Mouse (Mus musculus) left cerebral cortex, postnatal 36 days (tissue): ENCODE measurements around the gene Dxo. TPM values are rescaled to one million over a fixed set of nuclear protein-coding genes. Genes with fewer than 3 reads are reported as not detected.
A peak's percentile ranks its signal among the peaks of the same experiment; 100 is the strongest.
"Not testable (repeated sequence)": the region's sequence is repeated elsewhere in the genome, so short reads cannot be mapped to it uniquely, and the experiment has no call there.

Experiments
- DNase-seq, 2 experiments: peaks; one replicate each; pipeline ENCODE4 v3.0.0; 2021 to 2022; ENCODE audit warnings: low spot score in 2 of 2, mixed read lengths in 1 of 2
- intact Hi-C: fragments of 180-260 bp; cut with DNase I; formaldehyde crosslinking; loops from one replicate; pipeline ENCODE4 v1.15.1; 2025
- total RNA-seq, 2 experiments: library from RNA; stranded (reverse); gene quantifications; 2 replicates each; pipeline ENCODE4 v1.2.3; 2021

Dxo gene
- total RNA-seq, 2 experiments from 2014 or later: 39.4 to 45.4 TPM

DNA sequence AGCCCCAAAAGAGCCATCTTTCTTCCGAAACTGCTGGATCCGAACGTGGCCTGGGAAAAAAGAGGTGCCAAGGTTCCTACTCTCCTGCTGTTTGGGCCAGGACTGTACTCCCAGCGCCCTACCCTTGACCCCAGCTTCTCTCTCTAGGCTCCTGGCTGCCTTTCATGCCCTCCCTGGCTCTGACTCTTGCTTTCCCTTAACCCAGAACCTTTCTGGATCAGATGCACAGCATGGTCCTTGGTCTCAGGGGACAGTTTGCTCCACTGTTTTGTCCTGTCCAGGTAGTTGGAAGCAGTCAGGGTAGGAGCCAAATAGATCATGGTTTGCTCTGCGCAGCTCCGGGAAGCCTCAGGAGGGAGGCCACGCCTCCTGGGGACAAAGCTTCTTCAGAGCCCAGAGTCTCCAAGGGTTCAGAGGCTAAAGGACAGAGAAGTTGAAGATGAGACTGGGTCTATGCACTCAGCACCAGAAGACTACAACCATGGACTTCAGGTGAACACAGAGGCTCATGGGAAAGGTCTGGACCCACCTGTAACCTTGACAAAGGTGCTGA is 21.9 kb upstream of the Dxo start:
- no peak for DNase-seq
- intact Hi-C loops: no loop called here

DNA sequence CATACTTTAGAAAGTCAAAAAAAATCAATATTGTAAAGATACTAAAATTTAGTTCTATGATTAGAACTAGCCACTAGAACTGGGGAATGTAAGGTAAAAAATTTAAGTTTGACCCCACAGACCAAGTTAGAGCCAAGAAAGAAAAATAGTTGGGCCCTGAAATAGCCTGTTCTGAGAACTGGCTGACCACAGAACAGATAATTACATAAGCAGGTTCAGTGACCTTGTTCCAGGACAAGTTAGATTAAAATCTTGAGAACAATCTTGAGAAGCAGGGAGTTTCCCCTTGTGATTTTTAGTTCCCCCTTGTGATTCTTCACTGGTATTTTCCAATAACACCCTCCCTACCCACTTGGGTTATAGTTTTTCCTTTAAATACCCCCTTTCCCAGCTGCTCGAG is 6.0 kb upstream of the Dxo start:
- intact Hi-C loops, DNase-seq: not testable (repeated sequence)

DNA sequence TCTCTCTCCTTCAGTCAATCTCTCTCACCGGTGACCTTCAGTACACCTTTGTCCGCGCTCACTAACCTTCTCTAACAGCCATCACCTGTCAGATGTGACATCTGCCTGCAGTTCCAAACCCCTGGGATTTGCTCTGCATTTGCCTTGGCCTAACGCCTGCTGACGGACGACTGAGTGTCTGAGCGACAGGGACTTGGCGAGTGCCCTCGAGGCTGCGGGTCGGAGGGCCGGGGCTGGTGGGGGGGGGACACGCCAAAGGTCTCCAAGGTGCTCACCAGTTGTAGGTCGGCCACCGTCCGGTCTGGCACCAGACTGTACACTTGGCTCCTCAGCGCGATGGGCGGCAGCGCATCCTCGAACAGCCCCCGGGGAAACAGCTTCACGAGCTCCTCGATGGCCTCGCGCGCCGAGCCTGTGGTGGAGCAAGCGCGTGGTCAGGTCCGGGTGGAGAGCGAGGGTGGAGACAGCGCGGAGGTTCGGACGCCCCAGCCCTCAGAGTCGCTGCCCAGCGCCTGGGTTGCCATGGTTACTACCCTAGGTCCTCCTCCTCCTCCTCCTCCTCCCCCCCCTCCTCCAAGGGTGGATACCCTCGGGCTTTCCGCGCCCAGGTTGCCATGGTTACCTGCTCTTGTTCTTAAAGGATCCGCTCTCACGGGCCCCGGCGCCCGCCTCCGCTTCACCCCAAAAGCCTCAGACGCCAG is 514 bp upstream of the Dxo start:
- intact Hi-C loops: loop anchor here (5.0 kb wide), 3 partner anchors 56 to 406 kb away; partner anchors contain the start of gene Ddx39b

DNA sequence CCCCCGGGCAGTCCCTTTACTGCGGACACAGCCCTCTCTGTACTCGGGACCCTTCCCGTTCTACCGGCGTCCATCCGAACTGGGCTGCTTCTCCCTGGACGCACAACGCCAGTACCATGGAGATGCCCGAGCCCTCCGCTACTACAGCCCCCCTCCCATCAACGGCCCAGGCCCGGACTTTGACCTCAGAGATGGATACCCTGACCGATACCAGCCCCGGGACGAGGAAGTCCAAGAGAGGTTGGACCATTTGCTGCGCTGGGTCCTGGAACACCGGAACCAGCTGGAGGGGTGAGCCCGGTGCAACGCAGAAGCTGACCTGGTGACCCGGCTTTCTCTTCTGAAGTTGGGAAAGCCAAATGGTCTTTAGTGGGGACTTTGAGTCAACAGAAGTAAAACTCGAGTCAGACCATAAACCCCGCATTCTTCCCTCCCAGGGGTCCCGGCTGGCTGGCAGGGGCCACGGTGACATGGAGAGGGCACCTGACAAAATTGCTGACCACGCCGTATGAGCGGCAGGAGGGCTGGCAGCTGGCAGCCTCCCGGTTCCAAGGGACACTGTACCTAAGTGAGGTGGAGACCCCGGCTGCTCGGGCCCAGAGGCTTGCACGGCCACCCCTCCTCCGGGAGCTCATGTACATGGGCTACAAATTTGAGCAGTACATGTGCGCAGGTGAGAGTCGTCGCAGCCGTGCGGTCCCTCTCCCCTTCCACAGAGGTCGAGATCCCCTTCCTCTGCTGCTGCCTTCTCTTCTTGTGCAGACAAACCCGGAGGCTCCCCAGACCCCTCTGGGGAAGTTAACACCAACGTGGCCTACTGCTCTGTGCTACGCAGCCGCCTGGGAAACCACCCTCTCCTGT is 875 bp downstream of the Dxo start:
- intact Hi-C loops: loop anchor here (1.0 to 5.0 kb wide), 4 partner anchors 13 to 405 kb away; partner anchors contain the start of genes Ddx39b, Nelfe and Skiv2l
- no peak for DNase-seq

More for the DNA sequence above, 514 bp upstream of the Dxo start:
- no peak for DNase-seq

DNA sequence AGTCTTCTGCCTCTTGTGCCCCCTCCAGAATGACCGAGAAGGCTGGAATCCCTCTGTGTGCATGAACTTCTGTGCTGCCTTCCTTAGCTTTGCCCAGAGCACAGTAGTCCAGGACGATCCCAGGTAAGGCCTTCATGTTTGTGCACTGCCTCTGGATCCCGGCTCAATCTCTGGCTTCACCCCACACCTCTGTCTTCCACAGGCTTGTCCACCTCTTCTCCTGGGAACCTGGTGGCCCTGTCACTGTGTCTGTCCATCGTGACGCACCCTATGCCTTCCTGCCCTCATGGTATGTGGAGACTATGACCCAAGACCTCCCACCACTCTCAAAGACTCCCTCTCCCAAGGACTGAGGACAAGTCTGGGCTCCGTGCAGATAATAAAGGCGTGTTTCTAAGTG is 2.0 kb downstream of the Dxo start:
- DNase-seq: no peak
- intact Hi-C loops: loop anchor here (5.0 kb wide), 3 partner anchors 54 to 404 kb away; partner anchors contain the start of gene Ddx39b

DNA sequence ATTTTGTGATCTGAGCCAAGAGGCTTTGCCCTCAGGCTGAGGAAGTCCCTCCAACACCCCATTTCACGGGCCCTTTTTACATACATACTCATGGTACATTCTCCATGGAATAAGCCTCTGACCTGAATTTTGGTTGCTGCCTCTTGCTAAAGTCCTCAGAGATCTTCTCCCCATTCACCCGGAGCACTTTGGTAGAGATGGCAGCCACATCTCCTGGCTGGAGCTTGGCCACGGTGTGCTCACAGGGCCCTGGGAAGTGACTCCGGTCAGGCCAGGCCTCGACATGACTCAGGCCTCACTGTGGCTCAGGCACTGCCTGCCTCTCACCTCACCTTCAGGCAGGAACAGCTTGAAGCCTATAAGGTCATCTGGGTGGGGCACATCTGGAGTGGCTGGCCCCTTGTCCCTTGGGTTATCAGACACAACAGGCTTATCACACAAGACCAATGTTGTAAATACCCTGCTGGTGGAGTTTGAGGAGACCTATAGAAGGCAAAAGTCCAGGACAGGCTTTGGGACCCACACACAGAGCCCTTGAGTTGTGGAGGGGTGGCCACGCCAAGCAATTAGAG is 4.0 kb downstream of the Dxo start:
- no peak for DNase-seq
- intact Hi-C loops: loop anchor here (10.0 kb wide), 1 partner anchor 906 kb away; no protein-coding TSS in a partner anchor

DNA sequence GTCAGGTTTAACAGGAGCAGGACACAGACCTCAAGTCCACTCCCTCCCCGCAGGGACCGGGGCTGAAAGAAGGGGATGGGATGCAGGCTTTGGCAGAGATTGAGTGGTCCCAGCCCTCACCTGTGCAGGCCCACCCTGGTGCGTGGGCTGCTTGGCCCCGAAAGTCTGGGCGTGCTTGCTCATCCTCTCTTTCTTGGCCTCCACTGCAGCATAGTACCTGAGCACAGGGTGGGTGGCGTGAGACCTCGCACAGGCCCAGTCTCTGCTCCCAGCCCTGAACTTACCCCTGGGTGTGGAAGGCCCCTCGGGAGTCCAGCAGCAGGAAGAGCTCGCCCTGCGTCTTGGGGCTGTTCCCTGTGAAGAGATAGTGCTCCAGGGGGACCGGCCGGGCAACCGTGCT is 8.1 kb downstream of the Dxo start:
- intact Hi-C loops: loop anchor here (10.0 kb wide), 1 partner anchor 910 kb away; no protein-coding TSS in a partner anchor
- DNase-seq: no peak

DNA sequence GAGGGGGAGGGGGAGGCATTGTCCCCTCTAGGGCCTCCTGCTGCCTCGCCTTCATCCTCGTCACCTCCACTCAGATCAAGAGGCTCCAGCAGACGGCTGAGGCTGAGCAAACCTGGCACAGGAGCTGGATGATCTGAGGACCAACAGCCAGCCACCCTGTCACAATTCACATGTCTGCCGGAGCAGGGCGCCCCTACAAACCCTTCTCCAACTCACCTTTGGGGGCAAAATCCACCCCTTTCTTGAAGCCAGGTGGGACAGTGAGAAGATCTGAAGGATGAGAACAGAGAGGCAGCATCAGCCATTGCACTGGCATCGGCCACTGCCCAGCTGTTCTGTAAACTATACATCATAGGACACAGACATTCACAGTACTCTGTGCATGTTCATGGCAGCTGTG is 10.4 kb downstream of the Dxo start:
- intact Hi-C loops: loop anchor here (10.0 kb wide), 1 partner anchor 912 kb away; no protein-coding TSS in a partner anchor

DNA sequence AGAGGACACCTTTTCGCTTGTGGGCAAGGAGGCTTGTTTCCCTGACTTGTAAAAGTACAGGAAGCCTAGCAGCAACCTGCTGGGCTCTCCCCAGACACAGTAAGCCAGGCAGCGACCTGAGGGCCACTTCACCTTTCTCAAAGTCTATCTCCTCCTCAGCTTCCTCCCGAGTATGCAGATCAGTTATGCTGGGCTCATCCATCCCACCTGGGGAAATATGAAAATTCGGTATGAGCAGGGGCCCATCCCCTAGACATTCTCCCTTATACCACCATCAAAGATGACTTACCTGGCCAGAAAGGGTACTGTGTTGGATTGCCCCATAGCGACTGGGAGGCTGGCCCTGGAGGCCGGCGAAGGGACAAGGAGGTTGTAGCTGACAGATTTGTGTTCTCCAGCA is 10.8 kb downstream of the Dxo start:
- intact Hi-C loops: loop anchor here (10.0 kb wide), 1 partner anchor 913 kb away; no protein-coding TSS in a partner anchor
- DNase-seq: no peak

More for the DNA sequence above, 10.4 kb downstream of the Dxo start:
- DNase-seq: no peak

DNA sequence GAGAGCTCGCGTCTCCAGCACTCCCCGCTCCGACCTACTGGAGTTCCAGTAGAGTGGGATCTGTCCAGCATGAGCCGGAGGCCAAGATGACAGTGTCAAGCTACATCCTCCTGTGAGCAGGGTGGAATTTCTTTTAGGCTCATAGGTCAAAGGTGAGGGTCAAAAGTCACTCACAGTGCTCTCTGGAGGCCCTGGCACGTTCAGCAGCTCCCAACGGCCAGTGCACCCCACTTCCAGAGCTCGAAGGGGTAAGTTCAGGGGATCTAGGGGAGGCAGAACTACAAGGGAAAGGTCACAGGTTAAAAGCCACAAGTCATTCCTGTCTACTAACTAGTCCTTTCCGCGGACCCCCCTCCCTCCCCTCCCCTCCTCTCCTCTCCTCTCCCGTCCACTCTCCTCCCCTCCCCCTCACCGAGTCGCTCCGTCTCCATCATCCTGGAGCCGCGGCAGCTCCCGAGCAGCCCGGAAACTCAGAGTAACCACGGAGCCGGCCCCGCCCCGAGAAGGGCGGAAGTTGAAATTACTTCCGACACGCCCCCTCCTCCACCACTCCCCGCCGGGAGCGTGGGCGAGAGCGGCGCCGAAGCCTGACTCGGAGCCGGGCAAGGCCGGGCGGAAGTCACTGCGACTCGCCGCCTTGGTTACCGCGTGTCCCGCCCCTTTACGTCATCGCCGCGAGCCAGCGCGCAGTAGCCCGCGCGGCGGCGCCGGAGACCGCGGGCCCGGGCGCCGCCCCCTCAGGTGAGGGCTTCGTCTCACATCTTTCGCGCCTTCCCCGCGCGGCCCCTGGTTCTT is 13.1 kb downstream of the Dxo start, which contains the start of the genes Skiv2l and Nelfe:
Gene Skiv2l, minus strand, starts transcription at position 489 of the 795 bp plus-strand sequence.
Gene Nelfe, plus strand, starts transcription at position 670 of the 795 bp plus-strand sequence.
- DNase-seq: peak; percentile 98
- intact Hi-C loops: loop anchor here (1.0 to 10.0 kb wide), 4 partner anchors 13 to 915 kb away; partner anchors contain the start of genes Dxo and Lsm2

DNA sequence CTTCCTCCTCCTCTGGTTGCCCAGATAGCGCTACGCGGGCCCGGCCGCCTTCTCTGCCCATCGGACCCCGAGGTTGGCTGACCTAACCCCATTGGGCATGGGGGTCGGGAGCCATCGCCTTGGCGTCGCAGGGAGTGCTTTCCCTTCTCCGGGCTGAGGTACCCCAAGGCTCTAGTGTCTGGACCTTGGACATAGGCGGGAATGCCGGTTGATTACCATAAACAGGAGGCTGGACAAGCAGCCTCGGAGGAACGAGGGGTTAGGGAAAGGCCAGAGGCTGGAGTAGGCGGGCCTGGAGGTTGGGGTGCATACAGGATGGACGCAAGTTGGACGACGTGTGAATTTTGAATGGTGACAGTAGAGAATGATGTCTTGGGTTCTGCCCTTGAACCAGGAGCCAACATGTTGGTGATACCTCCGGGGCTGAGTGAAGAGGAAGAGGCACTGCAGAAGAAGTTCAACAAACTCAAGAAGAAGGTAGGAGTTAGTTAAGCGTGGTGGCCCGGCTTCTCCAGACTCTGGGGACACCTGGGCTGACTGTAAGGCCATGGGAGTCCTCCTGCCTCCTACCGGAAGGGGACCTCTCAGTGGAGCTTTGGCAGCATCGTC is 13.8 kb downstream of the Dxo start:
- intact Hi-C loops: loop anchor here (1.0 to 5.0 kb wide), 3 partner anchors 13 to 132 kb away; partner anchors contain the start of genes Dxo and Lsm2
- DNase-seq: no peak

DNA sequence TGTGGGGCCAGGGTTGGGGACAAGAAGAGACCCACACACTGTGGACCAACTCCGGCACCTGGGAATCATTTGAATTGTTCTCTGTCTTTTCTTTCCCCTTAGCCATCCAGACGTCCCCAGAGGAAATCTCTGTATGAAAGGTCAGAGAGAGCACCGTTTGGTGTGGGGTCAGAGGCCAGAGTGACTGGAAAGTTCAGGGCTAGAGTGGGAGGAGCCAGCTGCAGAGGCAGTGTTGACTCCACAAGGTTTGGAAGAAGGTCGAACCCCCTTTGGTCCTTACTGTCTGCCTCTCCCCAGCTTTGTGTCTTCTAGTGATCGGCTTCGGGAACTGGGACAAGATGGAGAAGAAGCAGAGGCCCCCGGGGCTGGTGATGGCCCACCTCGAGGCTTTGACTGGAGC is 16.7 kb downstream of the Dxo start:
- DNase-seq: no peak
- intact Hi-C loops: loop anchor here (5.0 kb wide), 2 partner anchors 39 to 129 kb away; partner anchors contain the start of gene Lsm2

DNA sequence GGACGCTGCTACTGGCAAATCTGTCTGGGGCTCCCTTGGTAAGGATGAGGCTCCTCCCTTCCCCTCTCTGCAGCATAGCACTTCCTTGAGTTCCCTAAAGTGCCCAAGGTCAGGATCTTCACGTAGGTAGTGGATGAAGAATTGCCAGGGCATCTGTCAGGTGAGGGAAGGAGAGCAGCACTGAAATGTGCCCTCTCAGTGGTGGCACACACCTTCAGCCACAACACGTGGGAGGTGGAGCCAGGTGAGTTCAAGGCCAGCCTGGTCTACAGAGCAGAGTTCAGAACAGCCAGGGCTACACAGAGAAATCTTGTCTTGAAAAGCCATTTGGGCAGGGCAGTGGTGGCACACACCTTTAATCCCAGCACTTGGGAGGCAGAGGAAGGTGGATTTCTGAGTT is 17.9 kb downstream of the Dxo start:
- intact Hi-C loops: loop anchor here (5.0 kb wide), 3 partner anchors 38 to 128 kb away; partner anchors contain the start of genes Lsm2 and Slc44a4
- DNase-seq: no peak

DNA sequence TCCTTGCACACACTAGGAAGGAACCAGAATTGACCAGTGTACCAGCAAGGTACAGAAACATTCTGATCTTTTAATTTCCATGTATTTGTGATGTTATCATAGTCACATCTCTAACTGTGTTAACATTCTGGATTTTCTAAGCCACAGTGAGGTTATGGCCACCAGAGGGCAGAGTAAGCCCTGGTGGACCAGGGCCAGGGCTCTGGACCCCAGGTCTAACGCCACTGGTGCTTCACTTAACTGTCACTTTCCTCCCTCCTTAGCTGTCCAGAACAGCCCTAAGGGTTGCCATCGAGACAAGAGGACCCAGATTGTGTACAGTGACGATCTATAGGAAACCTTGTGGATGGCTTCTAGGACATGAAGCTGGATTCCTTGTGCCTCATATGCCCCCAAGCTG is 19.0 kb downstream of the Dxo start:
- intact Hi-C loops: loop anchor here (5.0 kb wide), 1 partner anchor 56 kb away; the partner anchor contains the start of gene Slc44a4
- no peak for DNase-seq

DNA sequence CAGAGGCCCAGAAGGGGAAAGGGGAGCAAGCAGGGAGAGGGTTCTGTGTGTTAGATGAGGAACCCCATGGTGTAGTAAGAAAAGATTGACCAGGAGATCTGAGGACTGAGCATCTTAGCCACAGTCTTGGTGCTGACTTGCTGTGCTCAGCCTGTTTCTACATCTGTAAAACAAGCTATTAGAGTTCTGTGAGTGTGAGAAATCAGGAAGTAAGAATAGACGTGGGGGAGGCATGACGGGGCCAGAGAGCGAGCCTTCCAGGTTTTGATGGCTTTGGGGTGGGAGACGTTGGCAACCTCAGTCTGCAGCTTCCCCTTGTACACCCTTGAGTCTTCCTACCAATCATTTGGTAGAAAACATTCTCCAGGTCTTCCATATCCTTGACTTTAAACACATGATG is 21.9 kb downstream of the Dxo start:
- intact Hi-C loops: loop anchor here (5.0 kb wide), 1 partner anchor 54 kb away; the partner anchor contains the start of gene Slc44a4
- no peak for DNase-seq

DNA sequence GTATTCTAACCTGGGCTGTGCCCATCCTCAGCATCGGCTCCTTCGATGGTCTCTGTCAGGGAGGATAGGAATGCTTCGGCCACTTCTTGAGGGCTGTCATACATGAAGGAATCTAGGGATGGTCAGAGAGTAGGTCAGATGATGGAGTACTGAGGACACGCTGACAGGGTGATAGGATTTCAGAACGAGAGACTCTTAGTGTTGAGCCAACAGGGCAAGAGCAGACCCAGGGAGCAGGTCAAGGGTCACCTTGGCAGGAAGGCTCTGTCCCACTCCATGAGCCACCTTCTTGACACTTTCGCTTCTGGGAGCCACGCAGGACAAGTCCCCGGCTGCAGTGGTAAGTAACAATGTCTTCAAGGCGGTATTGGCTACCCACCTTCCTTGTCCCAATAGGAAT is 23.7 kb downstream of the Dxo start:
- intact Hi-C loops: no loop called here
- no peak for DNase-seq

DNA sequence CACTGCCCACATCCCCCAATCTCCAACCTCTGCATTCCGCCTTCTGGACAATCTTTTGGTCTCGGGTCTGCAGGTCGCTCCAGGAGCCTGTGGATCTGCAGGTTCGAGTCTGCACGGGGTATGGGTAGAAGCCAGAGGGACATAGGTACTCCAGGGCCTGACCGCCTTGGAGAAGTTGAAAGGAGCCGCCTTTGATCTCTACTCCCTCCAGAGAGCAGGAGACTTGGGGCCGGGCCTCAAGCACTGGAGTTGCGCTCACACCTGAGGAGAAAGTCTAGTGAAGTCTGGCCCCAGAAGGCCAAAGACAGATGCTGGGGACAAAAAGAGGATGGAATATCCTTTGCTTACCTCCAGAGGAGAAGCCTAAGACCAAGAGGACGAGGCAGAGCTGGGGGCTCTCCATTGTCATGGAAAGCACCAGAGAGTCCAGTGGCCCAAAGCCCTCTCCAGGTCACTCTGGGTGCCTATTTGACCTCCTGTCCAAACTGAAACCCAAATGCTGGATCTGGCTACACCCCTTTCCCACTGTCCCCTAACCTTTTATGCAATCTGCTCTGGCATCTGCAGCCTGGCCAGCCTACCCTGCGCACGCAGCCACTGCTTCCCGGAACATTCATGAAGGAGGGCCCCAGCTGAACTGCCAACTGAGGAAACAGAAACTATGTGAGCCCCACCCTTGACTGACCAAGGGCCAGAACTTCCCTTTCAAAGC is 25.0 kb downstream of the Dxo start:
- no peak for DNase-seq
- intact Hi-C loops: no loop called here
